Mouse (Mus musculus) heart, postnatal 0 days (tissue): ENCODE measurements around the gene Slc35e3. TPM values are rescaled to one million over a fixed set of nuclear protein-coding genes. Genes with fewer than 3 reads are reported as not detected.

Experiments
- ATAC-seq: fragments of 200-750 bp; cut with Nextera tagmentation; 2 replicates; pipeline ENCODE4 v1.8.0; 2017; ENCODE audit warnings: low read depth, moderate number of reproducible peaks, moderate library complexity; ENCODE audit not compliant: insufficient read depth
- DNase-seq: peaks from one replicate; pipeline ENCODE4 v3.0.0-alpha.2; 2016; ENCODE audit warnings: low spot score
- H3K27ac ChIP-seq: fragments of 300-500 bp; sonication (generic); 2 replicates; pipeline ENCODE4 v1.5.1; 2014; ENCODE audit warnings: low read depth, mild to moderate bottlenecking
- H3K27me3 ChIP-seq: fragments of 300-500 bp; sonication (generic); 2 replicates; pipeline ENCODE4 v1.6.1; 2014; ENCODE audit warnings: low read length, mixed read lengths; ENCODE audit not compliant: control insufficient read depth, insufficient read depth
- H3K36me3 ChIP-seq: fragments of 300-500 bp; sonication (generic); replicated peaks from 2 replicates; pipeline ENCODE4 v1.6.1; 2014; ENCODE audit warnings: low read length, mixed read lengths; ENCODE audit not compliant: control insufficient read depth, insufficient read depth
- H3K4me1 ChIP-seq: fragments of 300-500 bp; sonication (generic); 2 replicates; pipeline ENCODE4 v1.6.1; 2014; ENCODE audit warnings: antibody characterized with exemption; ENCODE audit not compliant: control insufficient read depth, insufficient read depth
- H3K4me2 ChIP-seq: fragments of 300-500 bp; sonication (generic); 2 replicates; pipeline ENCODE4 v1.6.1; 2014; ENCODE audit warnings: low read depth, mild to moderate bottlenecking, low read length, moderate library complexity
- H3K4me3 ChIP-seq: fragments of 300-500 bp; sonication (generic); 2 replicates; pipeline ENCODE4 v1.5.1; 2014; ENCODE audit warnings: low read depth, low read length
- H3K9ac ChIP-seq: fragments of 300-500 bp; sonication (generic); replicated peaks from 2 replicates; pipeline ENCODE4 v1.6.1; 2014; ENCODE audit warnings: low read depth, low read length, mixed read lengths
- H3K9me3 ChIP-seq: fragments of 300-500 bp; sonication (generic); replicated peaks from 2 replicates; pipeline ENCODE4 v1.6.1; 2016; ENCODE audit warnings: low read length; ENCODE audit not compliant: control insufficient read depth
- CTCF ChIP-seq: IDR thresholded peaks from 2 replicates; pipeline ENCODE4 v1.5.1; 2016; ENCODE audit warnings: antibody characterized with exemption, control low read depth, low read depth
- EP300 ChIP-seq: IDR thresholded peaks from 2 replicates; pipeline ENCODE4 v1.6.1; 2016; ENCODE audit warnings: antibody characterized with exemption, low read depth
- WGBS: fragments of 180-500 bp; shearing (Covaris S2); extraction: QIAGEN DNeasy Blood & Tissue Kit; methylation state at CpG from one replicate; pipeline ENCODE4 v1.1.7; 2014; 5-methylcytosine and 5-hydroxymethylcytosine counted together
- polyA plus RNA-seq: library from polyadenylated mRNA; unstranded; fragments of >200 nt; fragmentation: Nextera tagmentation; extraction: Ambion mirVana; gene quantifications from 2 replicates; pipeline ENCODE4 v1.2.1, GENCODE M21; 2015
- total RNA-seq: library from RNA; depleted of rRNA; stranded (reverse); fragments of >200 nt; gene quantifications from 2 replicates; pipeline ENCODE4 v1.2.3, GENCODE M21; 2014; ENCODE audit warnings: low replicate concordance

The Slc35e3 gene
- total and polyA plus RNA-seq, 2 experiments from 2014 or later, result 4.2 to 6.8 TPM

- 90% methylated on average over 17 of the region's 17 CpGs for WGBS
- H3K36me3 ChIP-seq, result peaks cover 25% of the 10 kb centered on the region
- TF ChIP-seq EP300, result no peak
- TF ChIP-seq CTCF, result no peak
- H3K27ac ChIP-seq, result no peak overlapping the region
- DNase-seq (no peak), ATAC-seq (no peak)
- no peak overlapping the region for H3K4me3 ChIP-seq
- no peak overlapping the region for H3K9ac ChIP-seq
- no peaks in the 10 kb centered on the region for H3K9me3 ChIP-seq
- H3K27me3 ChIP-seq, result no peaks in the 10 kb centered on the region
- peaks cover 15% of the 10 kb centered on the region for H3K4me1 ChIP-seq
- H3K4me2 ChIP-seq, result no peak overlapping the region
These were observed 44.4 kb upstream of the Slc35e3 start for GRCm38 (mm10) chr10:117790421-117791170.

GRCm38 (mm10) chr10:117790011-117790410, 43.8 kb upstream of the Slc35e3 start:
- no peak for TF ChIP-seq EP300
- TF ChIP-seq CTCF, result no peak
- Histone ChIP-seq H3K27ac (no peak overlapping the region), H3K4me1 (peaks cover 15% of the 10 kb centered on the region), H3K27me3 (no peaks in the 10 kb centered on the region), H3K9ac (no peak overlapping the region), H3K4me3 (no peak overlapping the region), H3K4me2 (no peak overlapping the region), H3K36me3 (peaks cover 31% of the 10 kb centered on the region), H3K9me3 (no peaks in the 10 kb centered on the region)
- 95% methylated on average over 1 of the region's 1 CpGs for WGBS
- DNase-seq (no peak), ATAC-seq (no peak)

- WGBS, result 86% methylated on average over 7 of the region's 7 CpGs
- DNase-seq (no peak), ATAC-seq (no peak)
- H3K9me3 ChIP-seq, result no peaks in the 10 kb centered on the region
- no peaks in the 10 kb centered on the region for H3K27me3 ChIP-seq
- H3K36me3 ChIP-seq, result peaks cover 75% of the 10 kb centered on the region
- no peak overlapping the region for H3K9ac ChIP-seq
- H3K4me2 ChIP-seq, result no peak overlapping the region
- no peak overlapping the region for H3K4me3 ChIP-seq
- H3K4me1 ChIP-seq, result no peaks in the 10 kb centered on the region
- no peak overlapping the region for H3K27ac ChIP-seq
- TF ChIP-seq EP300 (no peak), CTCF (no peak)
These were observed 38.5 kb upstream of the Slc35e3 start for GRCm38 (mm10) chr10:117784646-117785045.

GRCm38 (mm10) chr10:117783786-117784420, 37.7 kb upstream of the Slc35e3 start:
- no peaks in the 10 kb centered on the region for H3K9me3 ChIP-seq
- peaks cover 75% of the 10 kb centered on the region for H3K36me3 ChIP-seq
- 91% methylated on average over 13 of the region's 13 CpGs for WGBS
- ATAC-seq (no peak), DNase-seq (no peak)
- no peak overlapping the region for H3K4me3 ChIP-seq
- H3K4me2 ChIP-seq, result no peak overlapping the region
- no peaks in the 10 kb centered on the region for H3K4me1 ChIP-seq
- H3K27me3 ChIP-seq, result no peaks in the 10 kb centered on the region
- H3K9ac ChIP-seq, result no peak overlapping the region
- TF ChIP-seq CTCF (no peak), EP300 (no peak)
- H3K27ac ChIP-seq, result no peak overlapping the region

GRCm38 (mm10) chr10:117782491-117783260, 36.5 kb upstream of the Slc35e3 start:
- Histone ChIP-seq H3K9me3 (no peaks in the 10 kb centered on the region), H3K4me2 (no peak overlapping the region), H3K4me3 (no peak overlapping the region), H3K36me3 (peaks cover 82% of the 10 kb centered on the region), H3K27ac (no peak overlapping the region), H3K9ac (no peak overlapping the region), H3K27me3 (no peaks in the 10 kb centered on the region), H3K4me1 (no peaks in the 10 kb centered on the region)
- DNase-seq, result no peak
- no peak for TF ChIP-seq EP300
- TF ChIP-seq CTCF, result no peak
- no peak for ATAC-seq
- WGBS, result 89% methylated on average over 14 of the region's 14 CpGs
